Mouse (Mus musculus): ENCODE data around the gene Zfp420. TPM values are rescaled to one million over a fixed set of nuclear protein-coding genes. Genes with fewer than 3 reads are reported as not detected.

Gene Zfp420
- total and polyA plus RNA-seq, 3 experiments = 0.36 to 11.3 (median 4.5) TPM

DNA sequence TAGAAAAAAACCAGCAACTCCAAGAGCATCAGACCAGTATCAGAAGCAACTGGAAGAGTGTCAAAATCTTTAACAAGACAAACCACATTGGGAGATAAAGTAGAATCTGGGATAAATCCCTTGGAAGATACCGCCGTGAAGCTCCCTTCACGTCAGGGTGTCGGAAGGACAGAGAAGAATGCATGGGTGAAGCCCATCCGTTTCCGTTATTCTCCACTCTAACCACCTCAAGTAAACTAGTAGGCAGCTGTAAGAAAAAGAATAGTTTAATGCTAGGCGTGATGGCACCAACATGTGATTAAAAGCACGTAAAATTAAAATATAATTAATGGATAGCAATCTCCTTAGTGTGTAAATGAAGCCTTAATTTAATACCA lies 46.9 kb downstream of the Zfp420 start:
- ATAC-seq (ENCODE audit: extremely low read depth, insufficient number of reproducible peaks, low FRiP score, poor library complexity, severe bottlenecking) (no peak), DNase-seq (ENCODE audit: low spot score) (no peak)
- Histone ChIP-seq H3K36me3 (replicated peaks) (peaks cover 18% of the 10 kb centered on the region), H3K4me1 (ENCODE audit: insufficient read depth, low read depth, low read length) (peaks cover 19% of the 10 kb centered on the region), H3K9me3 (replicated peaks) (no peaks in the 10 kb centered on the region), H3K27me3 (ENCODE audit: insufficient read depth, low read length) (no peaks in the 10 kb centered on the region), H3K4me3 (ENCODE audit: low read depth, low read length) (no peak overlapping the region)
- no peak for TF ChIP-seq CTCF (IDR thresholded peaks at IDR 0.05; ENCODE audit: low read depth, low read length)
- TF ChIP-seq POLR2AphosphoS5 (IDR thresholded peaks at IDR 0.05; ENCODE audit: insufficient replicate concordance, low read depth, low read length) = no peak
- no peak for TF ChIP-seq GATA2 (IDR thresholded peaks at IDR 0.05; ENCODE audit: borderline replicate concordance, low read depth, low read length)
- TF ChIP-seq GATA1 (IDR thresholded peaks at IDR 0.05; ENCODE audit: borderline replicate concordance, low read length) = no peak
- TF ChIP-seq TAL1 (conservative IDR thresholded peaks at IDR 0.05; ENCODE audit: low read depth, low read length) = no peak

DNA sequence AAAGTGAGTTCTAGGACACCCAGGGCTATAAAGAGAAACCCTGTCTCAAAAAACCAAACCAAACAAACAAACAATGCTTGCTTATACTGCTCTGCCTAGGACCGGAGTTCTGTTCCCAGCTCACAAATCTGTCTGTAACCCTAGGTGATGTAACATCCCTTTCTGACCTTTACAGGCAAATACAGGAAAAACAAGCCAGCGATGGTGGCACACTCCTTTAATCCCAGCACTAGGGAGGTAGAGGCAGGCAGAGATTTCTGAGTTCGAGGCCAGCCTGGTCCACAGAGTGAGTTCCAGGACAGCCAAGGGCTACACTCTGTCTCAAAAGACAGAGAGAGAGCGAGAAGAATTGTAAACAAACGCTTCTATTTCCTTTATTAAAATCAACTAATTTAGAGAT lies 47.4 kb downstream of the Zfp420 start:
- TF ChIP-seq GATA1 (IDR thresholded peaks at IDR 0.05; ENCODE audit: borderline replicate concordance, low read length) = no peak
- no peak for TF ChIP-seq POLR2AphosphoS5 (IDR thresholded peaks at IDR 0.05; ENCODE audit: insufficient replicate concordance, low read depth, low read length)
- TF ChIP-seq TAL1 (conservative IDR thresholded peaks at IDR 0.05; ENCODE audit: low read depth, low read length) = no peak
- no peak for TF ChIP-seq GATA2 (IDR thresholded peaks at IDR 0.05; ENCODE audit: borderline replicate concordance, low read depth, low read length)
- TF ChIP-seq CTCF (IDR thresholded peaks at IDR 0.05; ENCODE audit: low read depth, low read length) = no peak
- Histone ChIP-seq H3K27me3 (ENCODE audit: insufficient read depth, low read length) (no peaks in the 10 kb centered on the region), H3K4me1 (ENCODE audit: insufficient read depth, low read depth, low read length) (peaks cover 19% of the 10 kb centered on the region), H3K4me3 (ENCODE audit: low read depth, low read length) (no peak overlapping the region), H3K36me3 (replicated peaks) (peaks cover 22% of the 10 kb centered on the region), H3K9me3 (replicated peaks) (no peaks in the 10 kb centered on the region)
- ATAC-seq (ENCODE audit: extremely low read depth, insufficient number of reproducible peaks, low FRiP score, poor library complexity, severe bottlenecking) = no peak
- no peak for DNase-seq (ENCODE audit: low spot score)

GRCm38 (mm10) chr7:29908130-29908950 lies 48.6 kb downstream of the Zfp420 start, which contains the start of gene Zfp383:
Zfp383 (plus strand) TSS chr7:29908223.
- ATAC-seq (ENCODE audit: extremely low read depth, insufficient number of reproducible peaks, low FRiP score, poor library complexity, severe bottlenecking) = peak; percentile 70
- peak; percentile 61 for DNase-seq (ENCODE audit: low spot score)
- peaks cover 20% of the 10 kb centered on the region for H3K36me3 ChIP-seq (replicated peaks)
- no peaks in the 10 kb centered on the region for H3K27me3 ChIP-seq (ENCODE audit: insufficient read depth, low read length)
- H3K4me3 ChIP-seq (ENCODE audit: low read depth, low read length) = peak within 1 kb of the TSS; percentile 75
- no peak for TF ChIP-seq POLR2AphosphoS5 (IDR thresholded peaks at IDR 0.05; ENCODE audit: insufficient replicate concordance, low read depth, low read length)
- TF ChIP-seq GATA1 (IDR thresholded peaks at IDR 0.05; ENCODE audit: borderline replicate concordance, low read length) = no peak
- TF ChIP-seq GATA2 (IDR thresholded peaks at IDR 0.05; ENCODE audit: borderline replicate concordance, low read depth, low read length) = no peak
- no peak for TF ChIP-seq TAL1 (conservative IDR thresholded peaks at IDR 0.05; ENCODE audit: low read depth, low read length)
- TF ChIP-seq CTCF (IDR thresholded peaks at IDR 0.05; ENCODE audit: low read depth, low read length) = no peak
- peaks cover 19% of the 10 kb centered on the region for H3K4me1 ChIP-seq (ENCODE audit: insufficient read depth, low read depth, low read length)
- no peaks in the 10 kb centered on the region for H3K9me3 ChIP-seq (replicated peaks)

DNA sequence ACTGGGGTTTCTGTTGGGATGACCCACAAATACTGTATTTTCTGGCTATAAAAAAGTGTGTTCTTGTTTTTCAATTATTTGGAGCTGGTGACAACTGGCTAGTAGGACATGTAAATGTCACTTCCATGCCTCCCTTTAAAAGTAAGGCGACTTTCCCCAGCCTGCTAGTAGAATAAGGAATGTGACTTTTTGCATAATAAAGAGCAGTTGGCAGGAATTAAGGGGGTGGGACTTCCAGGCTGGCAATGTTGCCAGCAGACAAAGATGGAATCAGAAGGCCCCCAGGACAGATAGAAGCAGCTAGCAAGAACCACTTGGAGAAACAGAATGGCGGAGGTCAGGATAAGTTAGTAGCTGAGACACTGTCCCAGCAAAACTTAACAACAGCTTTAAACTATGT lies 50.5 kb downstream of the Zfp420 start:
- TF ChIP-seq GATA2 (IDR thresholded peaks at IDR 0.05; ENCODE audit: borderline replicate concordance, low read depth, low read length) (no peak), GATA1 (IDR thresholded peaks at IDR 0.05; ENCODE audit: borderline replicate concordance, low read length) (no peak), TAL1 (conservative IDR thresholded peaks at IDR 0.05; ENCODE audit: low read depth, low read length) (no peak), CTCF (IDR thresholded peaks at IDR 0.05; ENCODE audit: low read depth, low read length) (no peak), POLR2AphosphoS5 (IDR thresholded peaks at IDR 0.05; ENCODE audit: insufficient replicate concordance, low read depth, low read length) (no peak)
- no peak for DNase-seq (ENCODE audit: low spot score)
- Histone ChIP-seq H3K27me3 (ENCODE audit: insufficient read depth, low read length) (no peaks in the 10 kb centered on the region), H3K4me1 (ENCODE audit: insufficient read depth, low read depth, low read length) (peaks cover 19% of the 10 kb centered on the region), H3K9me3 (replicated peaks) (peaks cover 2% of the 10 kb centered on the region), H3K36me3 (replicated peaks) (peaks cover 29% of the 10 kb centered on the region), H3K4me3 (ENCODE audit: low read depth, low read length) (no peak overlapping the region)
- ATAC-seq (ENCODE audit: extremely low read depth, insufficient number of reproducible peaks, low FRiP score, poor library complexity, severe bottlenecking) = no peak

DNA sequence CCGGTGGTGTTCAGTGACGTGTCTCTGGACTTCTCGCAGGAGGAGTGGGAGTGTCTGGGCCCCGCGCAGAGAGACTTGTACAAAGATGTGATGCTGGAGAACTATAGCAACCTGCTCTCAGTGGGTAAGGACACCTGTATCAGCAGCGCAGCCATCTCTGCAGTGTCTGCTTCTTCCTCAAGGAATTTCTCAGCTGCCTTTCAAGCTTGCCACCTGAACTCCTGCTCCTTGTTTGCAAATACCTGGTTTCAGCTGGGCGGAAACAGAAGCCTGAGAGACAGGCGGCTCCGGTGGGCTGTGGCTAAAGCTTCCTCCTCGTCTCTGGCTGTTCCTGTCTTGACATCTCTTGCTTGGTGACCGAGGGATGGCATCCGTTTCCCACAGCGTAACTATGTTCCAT lies 52.4 kb downstream of the Zfp420 start:
- no peak for DNase-seq (ENCODE audit: low spot score)
- Histone ChIP-seq H3K9me3 (replicated peaks) (peaks cover 6% of the 10 kb centered on the region), H3K4me3 (ENCODE audit: low read depth, low read length) (no peak overlapping the region), H3K27me3 (ENCODE audit: insufficient read depth, low read length) (no peaks in the 10 kb centered on the region), H3K4me1 (ENCODE audit: insufficient read depth, low read depth, low read length) (peaks cover 10% of the 10 kb centered on the region), H3K36me3 (replicated peaks) (peaks cover 32% of the 10 kb centered on the region)
- ATAC-seq (ENCODE audit: extremely low read depth, insufficient number of reproducible peaks, low FRiP score, poor library complexity, severe bottlenecking) = no peak
- TF ChIP-seq POLR2AphosphoS5 (IDR thresholded peaks at IDR 0.05; ENCODE audit: insufficient replicate concordance, low read depth, low read length) (no peak), GATA2 (IDR thresholded peaks at IDR 0.05; ENCODE audit: borderline replicate concordance, low read depth, low read length) (no peak), TAL1 (conservative IDR thresholded peaks at IDR 0.05; ENCODE audit: low read depth, low read length) (no peak), GATA1 (IDR thresholded peaks at IDR 0.05; ENCODE audit: borderline replicate concordance, low read length) (no peak), CTCF (IDR thresholded peaks at IDR 0.05; ENCODE audit: low read depth, low read length) (no peak)

DNA sequence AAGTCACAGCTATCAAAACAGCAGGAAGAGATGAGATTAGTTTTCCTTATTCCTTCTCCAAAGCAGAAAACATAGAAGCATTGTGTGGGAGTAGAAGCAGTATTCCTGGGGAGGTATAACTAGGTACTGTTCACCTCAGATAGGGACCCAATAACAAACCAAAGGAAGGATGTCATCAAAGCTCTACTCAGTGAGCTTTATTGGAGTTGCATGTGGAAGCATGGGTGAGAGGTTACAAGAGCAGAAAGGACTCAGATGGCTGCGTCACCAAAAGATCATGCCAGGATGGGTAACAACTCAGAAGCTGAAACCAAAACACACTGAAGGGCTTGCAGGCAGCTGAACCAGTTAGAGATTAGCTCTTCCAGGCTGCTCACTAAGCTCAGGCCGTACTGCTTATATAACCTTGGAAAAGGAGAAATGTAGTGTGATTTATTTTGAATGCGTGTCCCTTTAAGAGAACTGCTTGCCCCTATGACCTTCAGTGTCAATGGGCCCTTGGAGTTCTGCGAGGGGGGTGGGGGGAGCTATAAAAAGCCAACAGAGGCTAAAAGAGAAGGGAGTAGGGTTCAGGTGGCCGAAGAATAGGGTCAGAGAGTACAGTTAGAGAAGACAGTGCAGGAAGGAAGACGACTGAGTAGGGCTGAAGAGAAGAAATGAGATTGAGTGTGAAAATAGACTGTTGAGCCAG lies 57.7 kb downstream of the Zfp420 start:
- DNase-seq (ENCODE audit: low spot score) = no peak
- ATAC-seq (ENCODE audit: extremely low read depth, insufficient number of reproducible peaks, low FRiP score, poor library complexity, severe bottlenecking) = no peak
- H3K4me3 ChIP-seq (ENCODE audit: low read depth, low read length) = no peak overlapping the region
- H3K9me3 ChIP-seq (replicated peaks) = peaks cover 6% of the 10 kb centered on the region
- no peak for TF ChIP-seq GATA1 (IDR thresholded peaks at IDR 0.05; ENCODE audit: borderline replicate concordance, low read length)
- no peak for TF ChIP-seq TAL1 (conservative IDR thresholded peaks at IDR 0.05; ENCODE audit: low read depth, low read length)
- no peak for TF ChIP-seq GATA2 (IDR thresholded peaks at IDR 0.05; ENCODE audit: borderline replicate concordance, low read depth, low read length)
- no peak for TF ChIP-seq POLR2AphosphoS5 (IDR thresholded peaks at IDR 0.05; ENCODE audit: insufficient replicate concordance, low read depth, low read length)
- TF ChIP-seq CTCF (IDR thresholded peaks at IDR 0.05; ENCODE audit: low read depth, low read length) = no peak
- no peaks in the 10 kb centered on the region for H3K4me1 ChIP-seq (ENCODE audit: insufficient read depth, low read depth, low read length)
- H3K27me3 ChIP-seq (ENCODE audit: insufficient read depth, low read length) = no peaks in the 10 kb centered on the region
- peaks cover 21% of the 10 kb centered on the region for H3K36me3 ChIP-seq (replicated peaks)

Data from G1E (cell line).